Mouse (Mus musculus) brain, embryonic 14.5 days (tissue): ENCODE data around the gene Sept9.

Experiments
- CTCF ChIP-seq: fragments of 200-500 bp; IDR thresholded peaks from 2 replicates; pipeline ENCODE4 v1.5.1; 2012; ENCODE audit warnings: inconsistent platforms, mild to moderate bottlenecking, moderate library complexity, borderline replicate concordance; ENCODE audit not compliant: insufficient read depth, insufficient read length; ENCODE audit errors: extremely low read depth
- POLR2A ChIP-seq: fragments of 200-500 bp; IDR thresholded peaks from 2 replicates; pipeline ENCODE4 v1.6.1; 2012; ENCODE audit warnings: mild to moderate bottlenecking, inconsistent platforms, borderline replicate concordance; ENCODE audit not compliant: poor library complexity, insufficient read depth, insufficient read length, severe bottlenecking; ENCODE audit errors: extremely low read depth

GRCm38 (mm10) chr11:117176304-117176703 is 23.2 kb upstream of the Sept9 start:
- TF ChIP-seq POLR2A: no peak
- TF ChIP-seq CTCF: peak; percentile 53; the same call in 1 of the 2 replicates
